Mouse (Mus musculus): ENCODE results near the gene Reep6. TPM values are rescaled to one million over a fixed set of nuclear protein-coding genes. Genes with fewer than 3 reads are reported as not detected.

Reep6 gene
- polyA plus RNA-seq, 1 experiment from 2014 or later, result 3.2 TPM

DNA sequence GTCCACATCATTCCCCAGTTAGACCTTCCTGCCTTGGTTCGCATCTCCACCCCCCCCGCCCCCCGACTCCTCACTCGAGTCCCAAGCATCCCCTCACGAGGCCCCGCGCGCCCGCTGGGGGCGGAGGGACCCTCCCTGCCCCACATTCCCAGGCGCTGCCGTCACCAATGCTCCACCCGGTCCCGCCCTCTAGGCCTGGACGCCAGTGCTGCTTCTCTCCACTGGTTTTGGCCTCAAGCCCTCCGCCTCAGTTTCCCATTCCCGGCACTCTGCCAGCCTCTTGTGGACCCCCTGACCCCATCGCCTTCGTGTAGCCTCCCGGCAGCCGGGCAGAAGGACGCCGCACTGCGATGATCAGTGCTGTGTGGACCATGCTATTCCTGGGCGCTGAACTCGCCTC lies 19.2 kb downstream of the Reep6 start:
- H3K4me2 ChIP-seq (replicated peaks), result 0 out of 2 replicates have a peak overlapping the region, but pooled peaks have one; percentile 13
- no peak for ATAC-seq (ENCODE audit: low FRiP score)

DNA sequence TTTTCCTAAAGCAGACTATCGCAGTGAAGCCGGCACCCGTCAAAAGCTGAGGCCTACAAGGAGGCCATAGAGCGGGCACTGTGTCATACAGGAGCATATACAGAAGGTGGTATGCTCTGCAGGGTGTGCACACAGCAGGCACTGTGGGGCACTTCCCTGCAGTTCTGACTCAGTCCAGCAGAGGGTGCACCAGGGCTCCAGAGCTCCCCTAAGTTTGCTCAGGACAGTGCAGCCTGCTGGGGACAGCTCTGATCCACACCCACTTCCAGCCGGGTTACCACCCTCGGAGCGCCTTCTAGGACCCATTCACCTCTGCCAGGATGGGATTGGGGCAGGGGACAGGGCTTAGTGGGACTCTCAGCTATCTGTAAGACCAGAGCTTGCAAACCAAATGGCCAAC lies 20.5 kb downstream of the Reep6 start:
- no peak overlapping the region for H3K4me2 ChIP-seq (replicated peaks)
- no peak overlapping the region for H3K4me3 ChIP-seq
- peaks cover 13% of the 10 kb centered on the region for H3K4me1 ChIP-seq
- WGBS, result 5% methylated on average over 7 of the region's 7 CpGs
- no peak overlapping the region for H3K27ac ChIP-seq
- peaks cover 98% of the 10 kb centered on the region for H3K27me3 ChIP-seq
- peak; percentile 55 for ATAC-seq (ENCODE audit: low FRiP score)
- H3K9ac ChIP-seq, result no peak overlapping the region
- no peaks in the 10 kb centered on the region for H3K36me3 ChIP-seq
- H3K9me3 ChIP-seq (replicated peaks), result no peaks in the 10 kb centered on the region

More for the DNA sequence above, 19.2 kb downstream of the Reep6 start:
- peaks cover 98% of the 10 kb centered on the region for H3K27me3 ChIP-seq
- 15% methylated on average over 26 of the region's 26 CpGs for WGBS
- H3K4me1 ChIP-seq, result peaks cover 18% of the 10 kb centered on the region
- H3K36me3 ChIP-seq, result no peaks in the 10 kb centered on the region
- no peaks in the 10 kb centered on the region for H3K9me3 ChIP-seq (replicated peaks)
- peak overlapping the region; percentile 6; the same call in 1 of the 2 replicates for H3K9ac ChIP-seq
- H3K27ac ChIP-seq, result no peak overlapping the region
- peak overlapping the region; percentile 7; the same call in 1 of the 2 replicates for H3K4me3 ChIP-seq

DNA sequence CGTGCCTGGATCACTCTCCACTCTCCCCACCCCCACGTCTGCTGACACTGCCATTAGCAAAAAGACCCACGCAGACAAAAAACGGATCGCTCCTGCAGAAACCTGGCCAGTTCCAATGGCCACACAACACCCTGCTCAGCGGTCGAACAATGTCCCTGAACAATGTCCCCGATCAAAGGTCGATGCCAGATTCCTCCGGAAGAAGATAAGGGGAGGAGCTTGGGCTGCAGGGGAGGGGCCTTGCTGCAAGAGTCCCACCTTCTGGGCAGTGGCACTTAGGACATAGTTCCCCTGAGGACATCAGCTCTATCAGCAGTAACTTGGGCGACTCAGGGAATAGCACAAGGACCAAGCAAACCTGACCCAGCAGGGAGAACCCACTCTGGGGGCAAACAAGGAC lies 22.1 kb downstream of the Reep6 start:
- no peaks in the 10 kb centered on the region for H3K9me3 ChIP-seq (replicated peaks)
- H3K9ac ChIP-seq, result no peak overlapping the region
- 24% methylated on average over 11 of the region's 11 CpGs for WGBS
- H3K36me3 ChIP-seq, result no peaks in the 10 kb centered on the region
- H3K27me3 ChIP-seq, result peaks cover 100% of the 10 kb centered on the region
- ATAC-seq (ENCODE audit: low FRiP score), result no peak
- H3K4me3 ChIP-seq, result no peak overlapping the region
- no peak overlapping the region for H3K27ac ChIP-seq
- no peak overlapping the region for H3K4me2 ChIP-seq (replicated peaks)
- H3K4me1 ChIP-seq, result peaks cover 20% of the 10 kb centered on the region

DNA sequence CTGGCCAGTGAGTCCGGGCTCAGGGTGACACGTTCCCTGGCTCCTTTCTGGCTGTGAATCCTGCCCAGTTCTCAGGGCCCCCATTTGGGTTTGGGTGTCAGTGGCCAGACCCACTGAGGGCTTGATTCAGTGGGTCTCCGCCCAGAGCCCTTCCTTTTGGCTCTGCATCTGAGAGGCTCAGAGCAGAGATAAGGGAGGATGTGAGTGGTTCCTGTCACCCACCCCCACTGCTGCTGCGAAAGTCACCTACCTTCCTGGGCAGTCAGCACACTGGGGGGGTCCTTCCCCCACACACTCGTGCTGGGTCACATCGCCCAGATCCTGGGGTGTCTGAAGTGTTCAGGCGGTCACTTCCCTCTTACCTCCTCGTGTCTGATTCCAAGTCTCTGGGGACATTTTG lies 23.0 kb downstream of the Reep6 start:
- Histone ChIP-seq H3K9me3 (replicated peaks) (no peaks in the 10 kb centered on the region), H3K27ac (no peak overlapping the region), H3K4me1 (peaks cover 24% of the 10 kb centered on the region), H3K27me3 (peaks cover 100% of the 10 kb centered on the region), H3K4me3 (no peak overlapping the region), H3K9ac (no peak overlapping the region), H3K36me3 (no peaks in the 10 kb centered on the region), H3K4me2 (replicated peaks) (no peak overlapping the region)
- WGBS, result 60% methylated on average over 8 of the region's 8 CpGs
- ATAC-seq (ENCODE audit: low FRiP score), result no peak

DNA sequence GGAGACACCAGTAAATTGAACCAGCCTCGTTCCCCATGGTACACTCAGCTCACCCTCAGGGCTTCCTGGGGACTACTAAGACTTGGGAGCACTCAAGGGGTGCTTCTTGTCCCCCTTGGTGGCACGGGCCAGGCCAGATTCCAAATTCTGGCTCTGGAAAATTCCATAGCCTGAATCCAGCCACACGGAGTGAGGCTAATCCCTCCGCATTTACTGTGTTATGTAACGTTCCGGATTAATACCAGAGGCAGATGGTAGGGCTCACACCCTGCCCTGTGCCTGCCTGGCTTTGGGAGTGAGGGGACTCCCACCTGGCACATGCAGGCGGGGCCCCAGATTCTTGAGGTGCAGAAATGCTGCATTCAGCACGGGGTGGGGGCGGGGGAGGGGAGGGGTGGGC lies 25.7 kb downstream of the Reep6 start:
- Histone ChIP-seq H3K27me3 (peaks cover 100% of the 10 kb centered on the region), H3K36me3 (no peaks in the 10 kb centered on the region), H3K9me3 (replicated peaks) (no peaks in the 10 kb centered on the region), H3K4me1 (peaks cover 16% of the 10 kb centered on the region), H3K4me3 (no peak overlapping the region), H3K4me2 (replicated peaks) (no peak overlapping the region), H3K27ac (no peak overlapping the region), H3K9ac (no peak overlapping the region)
- ATAC-seq (ENCODE audit: low FRiP score), result no peak
- 14% methylated on average over 9 of the region's 9 CpGs for whole genome bisulfite sequencing

DNA sequence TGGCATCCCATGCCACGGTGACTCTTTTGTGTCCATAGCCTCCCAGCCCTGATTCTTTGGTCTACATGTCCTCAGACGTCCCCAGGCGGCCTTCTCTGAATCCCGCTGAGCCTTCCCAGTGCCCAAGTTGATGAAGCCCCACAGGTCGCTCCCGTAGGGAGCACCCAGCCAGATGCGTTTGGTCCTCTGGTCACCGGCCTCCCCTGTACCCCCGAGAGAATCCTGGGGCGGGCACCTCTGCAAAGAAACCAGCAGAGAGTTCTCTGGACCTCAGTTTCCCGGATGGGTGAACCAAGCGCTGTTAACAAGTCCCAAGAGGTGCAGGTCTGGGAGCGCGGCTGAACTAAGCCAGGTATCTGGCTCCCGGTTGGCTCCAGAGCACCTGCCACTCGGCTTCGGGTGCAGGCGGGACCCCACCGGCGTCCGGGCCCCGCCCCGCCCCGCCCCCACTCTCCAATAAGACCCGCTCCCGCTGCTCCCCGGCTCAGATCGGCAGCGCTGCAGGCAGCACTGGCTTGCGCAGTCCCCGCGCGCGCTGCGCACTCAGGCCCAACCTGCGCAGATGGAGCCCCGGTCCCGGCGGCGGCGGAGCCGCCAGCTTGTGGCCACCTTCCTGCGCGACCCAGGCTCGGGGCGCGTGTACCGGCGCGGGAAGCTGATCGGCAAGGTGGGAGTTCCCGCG lies 26.4 kb downstream of the Reep6 start, which contains the start of gene Plk5:
Gene Plk5 (plus strand): TSS at position 459 of the 682 bp plus-strand sequence.
- peak within 1 kb of the TSS; percentile 29 for H3K4me3 ChIP-seq
- 1% methylated on average over 53 of the region's 53 CpGs for WGBS
- no peaks in the 10 kb centered on the region for H3K36me3 ChIP-seq
- H3K27me3 ChIP-seq, result peaks cover 98% of the 10 kb centered on the region
- no peak within 1 kb of the TSS for H3K27ac ChIP-seq
- no peaks in the 10 kb centered on the region for H3K9me3 ChIP-seq (replicated peaks)
- H3K9ac ChIP-seq, result 0 out of 2 replicates have a peak within 1 kb of the TSS, but pooled peaks have one; percentile 28
- peaks cover 16% of the 10 kb centered on the region for H3K4me1 ChIP-seq
- ATAC-seq (ENCODE audit: low FRiP score), result no peak
- peak within 1 kb of the TSS; percentile 52 for H3K4me2 ChIP-seq (replicated peaks)

DNA sequence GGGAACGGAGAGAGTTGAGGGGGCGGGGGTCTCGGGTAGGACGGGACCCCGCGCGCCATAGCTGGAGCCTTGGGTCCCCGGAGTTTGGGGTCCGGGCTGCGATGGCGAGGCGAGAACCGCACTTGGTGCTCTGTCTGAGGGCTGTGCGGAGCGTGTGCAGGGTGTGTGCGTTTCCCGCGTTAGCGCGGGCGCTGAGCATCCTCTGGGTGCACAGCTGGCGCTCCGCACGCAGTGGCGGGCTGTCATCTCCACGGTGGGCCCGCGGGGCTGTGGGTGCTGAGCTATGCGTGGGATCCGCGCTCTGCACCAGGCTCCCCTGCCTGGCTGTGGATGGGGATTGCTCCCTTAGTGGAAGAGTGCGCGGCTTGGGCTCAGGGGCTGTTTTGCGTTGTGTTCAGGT lies 27.0 kb downstream of the Reep6 start:
- no peak overlapping the region for H3K27ac ChIP-seq

DNA sequence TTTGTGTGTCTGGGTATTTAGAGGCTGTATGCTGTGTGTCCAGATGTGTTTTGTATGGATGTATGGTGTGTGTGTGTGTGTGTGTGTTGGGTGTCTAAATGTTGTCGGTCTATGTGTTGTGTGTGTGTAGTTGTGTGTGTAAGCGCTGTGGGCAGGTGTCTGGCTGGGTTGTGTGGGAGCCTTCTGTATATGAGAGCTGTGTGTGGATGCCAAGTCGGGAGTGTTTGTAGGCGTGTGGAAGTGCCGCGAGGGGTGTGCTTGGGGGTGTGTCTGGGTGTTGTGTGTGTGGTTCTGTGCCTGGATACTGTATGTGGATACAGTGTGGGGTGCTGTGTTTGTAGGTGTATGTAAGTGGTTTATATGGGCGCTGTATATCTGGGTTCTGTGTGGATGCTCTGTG lies 27.6 kb downstream of the Reep6 start:
- no peak for ATAC-seq (ENCODE audit: low FRiP score)
- Histone ChIP-seq H3K4me3 (peak overlapping the region; percentile 25; the same call in 1 of the 2 replicates), H3K9me3 (replicated peaks) (no peaks in the 10 kb centered on the region), H3K4me2 (replicated peaks) (peak overlapping the region; percentile 44; the same call in 1 of the 2 replicates), H3K27ac (no peak overlapping the region), H3K9ac (no peak overlapping the region), H3K27me3 (peaks cover 91% of the 10 kb centered on the region), H3K4me1 (peaks cover 16% of the 10 kb centered on the region), H3K36me3 (no peaks in the 10 kb centered on the region)
- WGBS, result 36% methylated on average over 7 of the region's 7 CpGs

More for the DNA sequence above, 27.0 kb downstream of the Reep6 start:
- peak overlapping the region; percentile 52 for H3K4me2 ChIP-seq (replicated peaks)
- peaks cover 95% of the 10 kb centered on the region for H3K27me3 ChIP-seq
- ATAC-seq (ENCODE audit: low FRiP score), result no peak
- H3K4me3 ChIP-seq, result peak overlapping the region; percentile 29
- no peaks in the 10 kb centered on the region for H3K9me3 ChIP-seq (replicated peaks)
- 0 out of 2 replicates have a peak overlapping the region, but pooled peaks have one; percentile 28 for H3K9ac ChIP-seq
- H3K4me1 ChIP-seq, result peaks cover 16% of the 10 kb centered on the region
- 2% methylated on average over 34 of the region's 34 CpGs for WGBS
- H3K36me3 ChIP-seq, result no peaks in the 10 kb centered on the region

DNA sequence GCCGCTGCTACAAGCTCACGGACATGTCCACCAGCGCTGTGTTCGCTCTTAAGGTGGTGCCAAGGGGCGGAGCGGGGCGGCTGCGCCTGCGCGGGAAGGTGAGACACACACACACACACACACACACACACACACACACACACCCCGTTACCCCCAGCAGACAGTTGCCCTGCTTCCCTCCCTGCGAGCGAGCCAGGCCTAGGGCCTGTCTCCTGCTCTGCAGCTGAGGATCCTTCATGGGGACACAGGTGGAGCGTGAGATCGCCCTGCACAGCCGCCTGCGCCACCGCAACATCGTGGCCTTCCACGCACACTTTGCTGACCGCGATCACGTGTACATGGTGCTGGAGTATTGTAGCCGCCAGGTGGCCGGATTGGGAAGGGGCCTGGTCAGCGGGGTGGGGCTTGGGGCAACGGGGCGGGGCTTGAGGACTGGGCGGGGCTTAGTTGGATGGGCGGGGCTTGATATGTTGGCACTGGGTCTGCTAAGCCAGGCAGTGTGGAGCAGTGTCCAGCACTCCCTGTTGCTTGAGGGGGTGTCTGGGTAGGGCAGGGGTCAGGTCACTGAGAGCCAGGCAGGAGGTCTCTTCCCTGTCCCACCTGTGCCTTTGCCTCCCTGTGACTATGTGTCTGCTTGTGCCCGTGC lies 28.4 kb downstream of the Reep6 start:
- H3K4me1 ChIP-seq, result peaks cover 16% of the 10 kb centered on the region
- H3K4me3 ChIP-seq, result peak overlapping the region; percentile 25
- no peaks in the 10 kb centered on the region for H3K36me3 ChIP-seq
- H3K4me2 ChIP-seq (replicated peaks), result peak overlapping the region; percentile 44
- 0 out of 2 replicates have a peak overlapping the region, but pooled peaks have one; percentile 5 for H3K9ac ChIP-seq
- WGBS, result 10% methylated on average over 27 of the region's 31 CpGs
- H3K27ac ChIP-seq, result no peak overlapping the region
- no peak; the same call in 1 of the 2 replicates for ATAC-seq (ENCODE audit: low FRiP score)
- H3K27me3 ChIP-seq, result peaks cover 91% of the 10 kb centered on the region
- H3K9me3 ChIP-seq (replicated peaks), result no peaks in the 10 kb centered on the region

DNA sequence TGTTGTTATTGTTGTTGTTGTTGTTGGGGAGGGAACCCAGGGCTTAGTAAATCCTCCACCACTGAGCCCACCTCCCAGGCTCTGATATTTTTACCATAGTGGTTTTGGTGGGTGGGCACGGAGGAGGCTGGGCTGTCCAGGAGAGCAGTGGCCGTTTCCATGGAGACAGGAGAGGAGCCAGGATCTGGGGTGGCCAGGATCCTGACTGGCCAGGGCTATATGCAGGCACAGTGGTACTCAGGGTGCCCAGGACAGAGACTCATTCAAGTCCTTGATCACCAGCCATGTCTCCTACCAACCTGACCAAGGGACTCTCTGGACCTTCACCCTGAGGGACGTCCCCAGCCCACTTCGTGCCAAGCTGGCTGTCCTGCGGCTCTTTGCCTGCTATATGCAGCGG lies 34.0 kb downstream of the Reep6 start:
- peaks cover 7% of the 10 kb centered on the region for H3K4me1 ChIP-seq
- H3K4me2 ChIP-seq (replicated peaks), result no peak overlapping the region
- 46% methylated on average over 6 of the region's 6 CpGs for WGBS
- H3K27me3 ChIP-seq, result peaks cover 65% of the 10 kb centered on the region
- H3K27ac ChIP-seq, result no peak overlapping the region
- no peaks in the 10 kb centered on the region for H3K36me3 ChIP-seq
- no peaks in the 10 kb centered on the region; the same call in 1 of the 2 replicates for H3K9me3 ChIP-seq (replicated peaks)
- no peak overlapping the region for H3K4me3 ChIP-seq
- ATAC-seq (ENCODE audit: low FRiP score), result no peak
- no peak overlapping the region for H3K9ac ChIP-seq

DNA sequence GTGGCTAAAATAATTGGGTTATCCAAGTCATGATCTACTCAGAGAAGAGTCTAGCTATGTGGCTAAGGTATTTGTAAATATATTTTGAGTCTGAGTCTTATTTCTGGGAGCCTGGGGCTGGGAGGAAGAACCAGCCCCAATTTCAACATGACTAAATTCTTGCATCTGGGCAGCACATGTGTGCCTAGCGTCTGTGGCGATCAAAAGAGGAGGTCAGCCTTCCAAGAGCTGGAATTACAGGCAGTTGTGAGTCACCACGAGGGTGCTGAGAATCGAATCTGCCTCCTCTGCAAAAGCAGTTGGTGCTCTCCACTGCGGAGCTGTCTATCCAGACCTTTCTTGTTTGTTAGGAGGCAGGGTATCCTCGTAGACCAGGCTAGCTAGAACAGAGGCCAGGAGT lies 36.0 kb downstream of the Reep6 start:
- no peak overlapping the region for H3K4me2 ChIP-seq (replicated peaks)
- H3K4me3 ChIP-seq, result no peak overlapping the region
- no peaks in the 10 kb centered on the region for H3K36me3 ChIP-seq
- no peak overlapping the region for H3K9ac ChIP-seq
- H3K27ac ChIP-seq, result no peak overlapping the region
- H3K9me3 ChIP-seq (replicated peaks), result no peaks in the 10 kb centered on the region; the same call in 1 of the 2 replicates
- H3K27me3 ChIP-seq, result peaks cover 45% of the 10 kb centered on the region
- 63% methylated on average over 6 of the region's 6 CpGs for WGBS
- peaks cover 7% of the 10 kb centered on the region for H3K4me1 ChIP-seq
- no peak for ATAC-seq (ENCODE audit: low FRiP score)

DNA sequence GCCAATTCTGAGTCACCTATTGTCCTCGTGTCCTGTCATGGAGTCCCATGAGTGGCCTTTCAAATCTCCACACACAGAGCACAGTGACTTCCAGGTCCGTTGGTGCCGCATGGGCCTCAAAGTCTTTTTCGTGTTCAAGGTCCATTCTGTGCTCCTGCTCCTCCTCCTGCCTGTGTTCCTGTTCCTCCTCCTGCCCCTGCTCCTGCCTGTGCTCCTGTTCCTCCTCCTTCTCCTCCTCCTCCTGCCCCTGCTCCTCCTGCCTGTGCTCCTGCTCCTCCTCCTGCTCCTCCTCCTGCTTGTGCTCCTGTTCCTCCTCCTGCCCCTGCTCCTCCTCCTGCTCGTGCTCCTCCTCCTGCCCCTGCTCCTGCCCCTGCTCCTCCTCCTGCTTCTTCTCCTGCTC lies 38.2 kb downstream of the Reep6 start:
- Histone ChIP-seq H3K27ac (no peak overlapping the region), H3K9ac (no peak overlapping the region), H3K9me3 (replicated peaks) (no peaks in the 10 kb centered on the region; the same call in 1 of the 2 replicates), H3K4me1 (peaks cover 15% of the 10 kb centered on the region), H3K4me2 (replicated peaks) (no peak overlapping the region), H3K27me3 (peaks cover 32% of the 10 kb centered on the region), H3K4me3 (no peak overlapping the region), H3K36me3 (no peaks in the 10 kb centered on the region)
- WGBS, result 62% methylated on average over 5 of the region's 5 CpGs
- ATAC-seq (ENCODE audit: low FRiP score), result no peak

All from hindbrain, embryonic 12.5 days (tissue).